Mouse (Mus musculus) right cerebral cortex, postnatal 10 days (tissue): ENCODE data around the gene Nme4.
A peak's percentile ranks its signal among the peaks of the same experiment; 100 is the strongest.
"Not testable (repeated sequence)": the region's sequence is repeated elsewhere in the genome, so short reads cannot be mapped to it uniquely, and the experiment has no call there.

Experiments
- DNase-seq, 2 experiments: peaks; one replicate each; pipeline ENCODE4 v3.0.0; 2021; ENCODE audit warnings: low spot score in 2 of 2

The Nme4 gene

GRCm38 (mm10) chr17:26095121-26095740 lies at the start of gene Nme4:
Gene Nme4 (minus strand): TSS chr17:26095602.
- peak; percentile 72 to 74 for DNase-seq

DNA sequence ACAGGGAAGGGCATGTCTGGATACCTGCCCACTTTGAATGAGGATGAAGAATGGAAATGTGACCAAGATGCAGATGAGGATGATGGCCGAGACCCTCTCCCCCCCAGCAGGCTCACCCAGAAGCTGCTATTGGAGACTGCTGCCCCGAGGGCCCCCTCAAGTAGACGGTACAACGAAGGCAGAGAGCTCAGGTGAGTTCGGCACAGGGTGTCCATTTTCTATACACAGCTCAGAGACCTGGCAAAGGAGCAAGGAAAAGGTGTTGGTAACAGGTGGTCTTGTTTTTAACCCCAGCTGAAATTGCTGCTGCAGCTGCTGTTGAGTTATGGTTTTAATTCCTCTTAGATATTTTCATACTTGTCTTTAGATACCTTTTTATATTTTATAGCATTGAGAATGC lies 48.0 kb upstream of the Nme4 start:
- no peak for DNase-seq

DNA sequence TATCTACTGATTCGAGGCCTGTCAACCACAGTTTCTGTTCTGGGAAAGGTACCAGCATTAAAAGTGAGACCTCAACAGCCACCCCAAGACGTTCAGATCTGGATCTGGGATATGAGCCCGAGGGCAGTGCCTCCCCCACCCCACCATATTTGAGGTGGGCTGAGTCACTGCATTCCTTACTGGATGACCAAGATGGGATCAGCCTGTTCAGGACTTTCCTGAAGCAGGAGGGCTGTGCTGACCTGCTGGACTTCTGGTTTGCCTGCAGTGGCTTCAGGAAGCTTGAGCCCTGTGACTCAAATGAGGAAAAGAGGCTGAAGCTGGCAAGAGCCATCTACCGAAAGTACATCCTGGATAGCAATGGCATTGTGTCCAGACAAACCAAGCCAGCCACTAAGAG lies 47.4 kb upstream of the Nme4 start:
- DNase-seq, result no peak

DNA sequence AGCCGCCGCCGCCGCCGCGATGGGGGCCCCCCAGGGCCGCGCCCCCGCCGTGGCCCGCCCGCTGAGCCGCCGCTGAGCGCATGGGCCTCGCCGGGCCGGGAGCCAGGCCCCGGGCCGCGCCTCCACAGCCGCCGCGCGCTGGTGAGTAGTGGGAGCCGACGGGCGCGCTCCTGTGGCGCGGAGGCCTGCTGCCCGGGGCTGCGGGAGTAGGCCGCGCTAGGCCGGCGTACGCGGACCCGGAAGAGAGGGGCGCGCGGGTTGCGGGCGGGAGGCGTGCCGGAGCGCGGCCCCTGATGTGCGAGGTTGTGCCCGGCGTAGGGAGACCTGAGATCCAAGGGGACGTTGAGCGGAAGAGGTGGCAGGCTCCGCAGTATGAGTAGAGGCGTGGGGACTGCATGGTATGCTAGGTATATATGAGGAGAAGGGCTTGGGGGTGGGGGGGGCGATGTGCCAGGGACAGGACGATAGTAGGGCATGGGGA lies 43.5 kb upstream of the Nme4 start:
- DNase-seq, result peak in 1 of 2 experiments; percentile 65

GRCm38 (mm10) chr17:26138239-26138836 lies 42.9 kb upstream of the Nme4 start, which contains the start of gene Axin1:
Gene Axin1 (plus strand): TSS chr17:26138688.
- peak; percentile 96 to 98 for DNase-seq

GRCm38 (mm10) chr17:26137751-26138130 lies 42.3 kb upstream of the Nme4 start:
- DNase-seq, result no peak

- no peak for DNase-seq
Measured at GRCm38 (mm10) chr17:26137106-26137750, 41.8 kb upstream of the Nme4 start.

DNA sequence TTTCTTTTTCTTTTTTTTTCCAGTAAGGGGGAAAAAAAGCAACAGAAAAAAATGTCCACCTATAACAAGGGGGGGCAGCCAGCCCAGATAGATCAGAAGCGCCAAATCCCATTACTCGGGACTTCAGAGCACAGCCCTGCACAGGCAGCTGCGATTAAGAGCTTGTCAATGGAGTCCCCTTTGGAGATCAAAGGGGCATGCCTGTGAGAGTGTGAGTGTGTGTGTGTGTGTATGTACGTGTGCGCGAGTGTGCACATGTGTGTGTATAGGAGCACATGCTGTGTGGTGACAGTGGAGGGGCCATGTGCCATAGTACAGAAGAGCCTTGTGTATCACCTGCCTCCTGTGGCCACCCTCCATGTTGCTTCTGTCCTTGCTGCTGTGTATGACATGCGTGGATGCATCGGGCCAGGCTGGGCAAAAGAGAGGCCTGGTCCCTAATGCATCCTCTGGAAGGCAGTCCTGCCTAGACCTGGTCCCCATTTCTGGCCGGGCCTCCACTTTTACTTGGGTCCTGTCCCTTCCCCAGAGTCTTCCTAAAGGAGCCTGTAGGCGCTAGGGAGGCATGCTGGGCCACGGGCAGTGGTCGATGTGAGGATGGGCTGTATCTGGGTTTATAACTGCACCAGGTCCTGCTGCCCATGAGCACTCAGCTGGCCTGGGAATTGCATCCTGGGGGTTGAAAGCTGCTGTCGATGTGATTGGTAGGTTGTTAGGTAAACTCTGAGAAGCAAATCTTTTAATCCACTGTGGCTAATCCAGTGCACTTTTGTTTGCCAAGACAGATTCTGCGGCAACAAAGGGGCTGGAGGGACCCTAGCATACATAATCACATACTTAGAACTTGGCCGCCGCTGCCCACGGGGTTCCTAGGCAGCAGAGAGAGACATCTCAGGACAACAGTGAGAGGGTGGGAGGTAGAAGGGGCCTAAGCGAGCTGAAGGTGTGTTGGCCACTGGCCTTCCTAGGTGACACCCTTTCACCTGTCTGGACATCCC lies 36.8 kb upstream of the Nme4 start:
- peak in 1 of 2 experiments; percentile 25 for DNase-seq

- peak in 1 of 2 experiments; percentile 55 for DNase-seq
Measured at GRCm38 (mm10) chr17:26131062-26131732, 35.8 kb upstream of the Nme4 start.

GRCm38 (mm10) chr17:26125226-26125625 lies 29.8 kb upstream of the Nme4 start:
- DNase-seq, result no peak

DNA sequence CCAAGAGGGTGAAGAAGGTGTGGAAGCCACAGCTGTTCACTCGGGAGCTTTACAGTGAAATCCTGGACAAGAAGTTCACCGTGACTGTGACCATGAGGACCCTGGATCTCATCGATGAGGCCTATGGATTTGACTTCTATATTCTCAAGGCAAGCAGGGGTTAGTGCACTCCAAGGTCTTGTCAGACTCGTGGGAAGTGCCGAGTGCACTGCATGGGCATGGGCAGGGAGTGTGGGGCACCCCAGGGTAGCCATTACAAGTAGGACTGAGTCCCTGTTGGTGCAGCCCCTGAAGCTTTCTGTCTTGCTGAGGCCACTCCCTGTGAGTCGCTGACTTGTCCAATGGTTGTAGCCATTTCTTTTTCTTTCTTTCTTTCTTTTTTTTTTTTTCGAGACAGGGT lies 29.2 kb upstream of the Nme4 start:
- DNase-seq, result no peak

GRCm38 (mm10) chr17:26123267-26123684 lies 27.9 kb upstream of the Nme4 start, which contains the start of gene Mrpl28:
Gene Mrpl28 (plus strand): TSS chr17:26123500.
- peak; percentile 97 to 98 for DNase-seq

GRCm38 (mm10) chr17:26122431-26123140 lies 27.2 kb upstream of the Nme4 start:
- DNase-seq, result no peak

DNA sequence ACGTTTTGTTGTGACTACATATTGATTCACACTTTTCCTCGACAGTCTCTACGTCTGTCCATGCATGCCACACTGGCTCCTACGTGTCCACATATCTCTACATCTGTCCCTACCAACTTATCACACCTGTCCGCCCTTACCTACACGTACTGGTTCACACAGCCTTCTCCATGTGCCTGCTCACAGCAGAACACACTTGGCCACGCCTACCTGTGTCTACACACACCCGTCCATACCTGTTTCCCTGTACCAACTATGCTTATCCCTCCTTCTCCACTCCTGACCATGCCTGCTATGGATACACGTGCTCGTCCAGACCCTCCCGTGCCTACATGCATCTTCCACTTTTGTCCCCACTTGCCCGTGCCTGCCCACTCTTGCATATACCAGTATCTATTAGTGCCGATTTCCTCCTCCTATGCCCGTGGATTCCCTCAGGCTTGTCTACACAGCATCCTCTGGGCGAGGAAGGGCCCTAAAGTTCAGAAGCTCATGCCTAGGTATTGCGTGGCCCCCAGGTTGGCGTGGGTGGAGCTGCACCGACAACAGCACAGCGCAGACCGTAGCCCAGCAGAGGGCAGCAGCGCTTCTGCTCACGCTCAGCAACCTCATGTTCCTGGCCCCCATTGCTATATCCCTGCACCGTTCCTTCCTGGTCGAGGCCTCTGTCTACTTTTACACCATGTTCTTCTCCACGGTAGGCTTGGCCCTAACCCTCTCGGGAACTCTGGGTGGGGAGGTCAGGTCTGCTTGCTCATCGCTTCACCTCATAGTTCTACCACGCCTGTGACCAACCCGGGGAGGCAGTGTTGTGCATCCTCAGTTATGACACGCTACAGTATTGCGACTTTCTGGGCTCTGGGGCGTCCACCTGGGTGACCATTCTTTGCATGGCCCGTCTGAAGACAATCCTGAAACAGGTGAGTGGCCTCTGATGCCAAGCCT lies 24.6 kb upstream of the Nme4 start:
- peak in 1 of 2 experiments; percentile 63 for DNase-seq

- no peak for DNase-seq
Measured at GRCm38 (mm10) chr17:26116503-26117258, 21.3 kb upstream of the Nme4 start.

DNA sequence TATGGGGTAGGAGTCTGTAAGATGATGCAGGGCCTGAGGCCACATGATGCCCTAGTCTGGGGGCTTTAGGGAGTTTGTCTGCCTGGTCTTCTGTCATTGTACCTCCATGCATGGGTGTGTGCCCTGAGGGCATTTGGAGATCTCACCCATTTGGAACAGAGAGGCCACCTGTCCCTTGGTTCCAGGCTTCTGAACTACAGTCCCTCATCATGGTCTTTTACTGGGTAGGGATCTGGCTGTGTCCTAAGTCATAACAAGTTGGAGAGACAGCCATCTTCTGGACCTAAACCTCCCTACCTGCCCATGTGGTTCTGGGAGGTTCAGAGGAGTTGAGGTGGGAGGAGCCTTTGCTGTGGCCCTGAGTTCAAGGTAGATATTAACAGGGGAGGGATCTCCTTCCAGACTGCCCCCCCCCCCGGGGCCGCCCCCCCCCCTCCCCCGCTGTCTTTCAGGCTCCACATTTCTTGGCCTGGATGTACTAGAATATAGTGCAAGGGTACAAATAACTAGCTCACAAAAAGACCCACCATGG lies 20.6 kb upstream of the Nme4 start:
- DNase-seq, result no peak

DNA sequence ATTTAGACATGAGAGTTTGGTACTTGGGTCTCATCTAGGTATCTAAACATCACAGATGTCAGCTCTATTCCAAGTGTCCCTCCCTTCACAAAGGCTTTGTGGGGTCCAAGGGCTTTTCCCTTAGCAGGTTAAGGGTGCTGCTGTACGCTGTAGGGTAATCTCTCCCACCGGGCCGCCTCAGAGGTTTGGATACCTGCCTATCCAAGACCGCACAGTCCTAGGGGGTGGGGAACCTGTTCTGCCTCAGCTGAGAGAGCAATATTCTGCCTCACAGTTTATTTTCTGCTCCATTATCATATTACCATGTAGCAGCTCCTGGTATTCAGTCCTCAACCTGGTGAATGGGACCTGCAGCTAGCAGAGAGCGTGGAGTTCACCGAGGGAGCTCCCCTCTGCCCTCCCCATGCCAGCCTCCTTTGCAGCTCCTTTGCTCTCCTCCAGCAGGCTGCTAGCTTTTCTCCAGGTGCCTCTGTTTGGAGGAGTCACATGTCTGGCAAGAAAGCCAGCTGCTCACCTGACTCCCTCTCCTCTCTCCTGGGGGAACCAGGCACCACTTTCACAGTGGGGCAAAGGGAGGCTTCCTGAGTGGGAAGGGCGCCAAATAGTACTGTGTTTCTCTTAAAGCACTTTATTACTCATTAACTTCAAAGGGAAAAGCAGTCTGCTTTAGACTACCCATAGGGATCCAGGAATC lies 19.9 kb upstream of the Nme4 start:
- DNase-seq, result no peak

- DNase-seq, result not testable (repeated sequence)
Measured at GRCm38 (mm10) chr17:26114461-26114860, 19.1 kb upstream of the Nme4 start.
